Mouse (Mus musculus): Measurements from ENCODE around the gene Rab11b. TPM values are rescaled to one million over a fixed set of nuclear protein-coding genes. Genes with fewer than 3 reads are reported as not detected.

Gene Rab11b
- polyA plus RNA-seq (2015; fragmentation: Nextera tagmentation; extraction: Ambion mirVana) = 107 and 115 TPM in 2 replicates

DNA sequence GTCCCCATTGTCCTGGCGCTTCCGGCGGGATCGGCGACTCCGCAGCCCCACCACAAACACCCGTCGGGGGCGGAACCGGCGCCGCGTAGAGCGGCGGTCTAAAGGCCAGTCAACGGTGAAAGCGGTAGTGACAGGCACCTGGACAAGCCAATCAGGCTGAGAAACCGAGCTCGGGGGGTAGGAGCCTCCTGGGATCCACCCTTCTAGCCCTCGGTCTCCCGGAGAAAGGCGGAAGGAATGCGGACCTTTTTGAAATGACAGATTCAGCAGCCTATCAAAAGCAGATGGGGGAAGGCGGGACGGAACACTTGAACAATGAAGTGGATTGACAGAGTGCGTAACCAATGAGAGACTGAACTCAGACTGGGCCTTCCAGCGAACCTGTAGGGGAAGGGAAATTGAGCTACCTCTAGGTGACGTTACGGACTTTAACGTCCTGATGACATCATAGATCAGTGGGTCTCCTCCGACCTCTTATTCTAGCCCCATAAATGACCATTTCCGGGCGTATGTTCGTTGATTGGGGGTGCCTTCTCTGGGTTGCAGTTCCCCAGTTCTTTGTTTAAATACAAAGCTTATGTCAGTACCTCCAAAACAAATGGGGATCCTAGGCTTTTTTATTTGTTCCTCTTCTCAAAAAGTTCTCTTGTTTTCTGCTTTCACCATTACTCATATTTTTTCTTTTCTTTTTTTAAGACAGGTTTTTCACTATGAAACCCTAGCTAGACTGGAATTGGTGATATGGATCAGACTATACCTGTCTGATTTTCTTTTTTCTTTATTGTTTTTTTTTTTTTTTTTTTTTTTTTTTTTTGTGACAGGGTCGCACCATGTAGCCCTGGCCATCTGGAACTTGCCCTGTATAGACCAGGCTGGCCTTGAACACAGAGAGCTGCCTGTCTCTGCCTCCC lies at the start of gene Rab11b:
Gene Rab11b (minus strand): TSS at position 276 of the 911 bp plus-strand sequence.
- H3K9ac ChIP-seq (ENCODE audit: low read depth, low read length) = peak within 1 kb of the TSS; percentile 98
- peaks cover 40% of the 10 kb centered on the region for H3K4me1 ChIP-seq (ENCODE audit: control insufficient read depth, low read depth, low read length)
- peak within 1 kb of the TSS; percentile 88 for H3K4me3 ChIP-seq (ENCODE audit: low read depth, low read length)
- H3K9me3 ChIP-seq (replicated peaks; ENCODE audit: control insufficient read depth, low read length) = no peaks in the 10 kb centered on the region
- WGBS (ENCODE audit: insufficient replicate concordance) = 3% methylated on average over 35 of the region's 35 CpGs
- H3K36me3 ChIP-seq (ENCODE audit: control insufficient read depth, insufficient read depth) = peaks cover 3% of the 10 kb centered on the region; the same call in 1 of the 2 replicates
- peak within 1 kb of the TSS; percentile 91 for H3K4me2 ChIP-seq (ENCODE audit: low read depth, low read length)
- H3K27ac ChIP-seq (ENCODE audit: low read length) = peak within 1 kb of the TSS; percentile 100
- ATAC-seq (ENCODE audit: low read depth) = peak; percentile 96
- no peaks in the 10 kb centered on the region for H3K27me3 ChIP-seq (ENCODE audit: control insufficient read depth, insufficient read depth, low read depth, low read length)

DNA sequence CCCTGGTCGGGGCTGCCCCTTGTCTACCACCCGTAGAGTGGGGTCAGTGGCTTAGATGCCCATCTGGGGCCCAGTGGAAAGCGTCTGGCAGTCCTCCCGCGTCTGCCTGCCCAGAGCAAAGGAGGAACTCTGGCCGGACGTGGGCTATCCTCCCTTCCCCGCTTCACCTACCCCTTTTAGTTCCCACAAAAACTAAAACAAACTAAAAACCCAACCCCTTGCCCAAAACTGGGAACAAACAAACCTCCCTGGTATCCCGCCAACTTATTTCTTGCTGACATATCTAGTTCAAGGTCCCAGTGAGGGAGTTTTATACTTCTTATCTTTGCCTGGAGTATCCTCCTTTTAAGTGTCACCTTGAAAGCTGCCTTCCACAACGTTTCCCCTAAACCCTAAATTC lies 47.9 kb upstream of the Rab11b start:
- 16% methylated on average over 10 of the region's 10 CpGs for WGBS (ENCODE audit: insufficient replicate concordance)
- H3K4me2 ChIP-seq (ENCODE audit: low read depth, low read length) = no peak overlapping the region
- H3K27ac ChIP-seq (ENCODE audit: low read length) = no peak overlapping the region
- H3K9ac ChIP-seq (ENCODE audit: low read depth, low read length) = no peak overlapping the region
- H3K27me3 ChIP-seq (ENCODE audit: control insufficient read depth, insufficient read depth, low read depth, low read length) = peaks cover 10% of the 10 kb centered on the region
- H3K4me3 ChIP-seq (ENCODE audit: low read depth, low read length) = no peak overlapping the region
- H3K36me3 ChIP-seq (ENCODE audit: control insufficient read depth, insufficient read depth) = no peaks in the 10 kb centered on the region
- ATAC-seq (ENCODE audit: low read depth) = no peak
- peaks cover 11% of the 10 kb centered on the region for H3K4me1 ChIP-seq (ENCODE audit: control insufficient read depth, low read depth, low read length)
- no peaks in the 10 kb centered on the region for H3K9me3 ChIP-seq (replicated peaks; ENCODE audit: control insufficient read depth, low read length)

DNA sequence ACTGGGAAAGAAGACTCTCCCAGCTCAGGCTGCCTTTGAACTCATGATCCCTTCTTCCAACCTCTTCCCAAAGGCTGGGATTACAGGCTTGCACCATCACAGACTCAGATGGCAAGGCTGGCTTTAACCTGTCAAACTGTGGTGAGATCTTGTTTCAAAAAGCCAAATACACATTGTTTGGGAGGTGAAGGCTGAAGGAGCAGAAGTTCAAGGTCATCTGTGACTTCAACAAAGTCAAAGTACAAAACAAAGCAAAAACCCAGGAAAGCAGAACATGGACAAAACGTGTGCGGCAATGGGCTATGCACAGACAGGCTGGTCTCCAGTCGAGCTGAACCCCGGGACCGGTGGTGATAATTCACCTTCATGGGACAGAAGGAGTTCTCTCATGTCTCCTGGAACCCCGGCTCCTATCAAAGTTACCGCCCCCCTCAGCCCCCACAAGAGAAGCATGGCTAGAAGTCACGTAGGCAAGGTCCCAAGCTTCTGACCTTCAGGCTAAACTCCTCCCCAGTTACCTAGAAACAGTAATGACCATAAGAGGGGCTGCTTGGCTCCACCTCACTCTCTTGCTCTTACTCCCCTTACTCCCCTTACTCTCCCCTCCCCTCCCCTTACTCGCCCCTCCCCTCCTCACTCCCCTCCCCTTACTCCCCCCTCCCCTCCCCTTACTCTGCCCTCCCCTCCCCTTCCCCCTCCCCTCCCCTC lies 47.0 kb upstream of the Rab11b start:
- no peak for ATAC-seq (ENCODE audit: low read depth)
- Histone ChIP-seq H3K36me3 (ENCODE audit: control insufficient read depth, insufficient read depth) (no peaks in the 10 kb centered on the region), H3K4me1 (ENCODE audit: control insufficient read depth, low read depth, low read length) (peaks cover 11% of the 10 kb centered on the region), H3K4me2 (ENCODE audit: low read depth, low read length) (no peak overlapping the region), H3K27me3 (ENCODE audit: control insufficient read depth, insufficient read depth, low read depth, low read length) (peaks cover 10% of the 10 kb centered on the region), H3K9me3 (replicated peaks; ENCODE audit: control insufficient read depth, low read length) (no peaks in the 10 kb centered on the region), H3K27ac (ENCODE audit: low read length) (0 out of 2 replicates have a peak overlapping the region, but pooled peaks have one; percentile 30), H3K9ac (ENCODE audit: low read depth, low read length) (no peak overlapping the region), H3K4me3 (ENCODE audit: low read depth, low read length) (no peak overlapping the region)
- WGBS (ENCODE audit: insufficient replicate concordance) = 45% methylated on average over 9 of the region's 9 CpGs

DNA sequence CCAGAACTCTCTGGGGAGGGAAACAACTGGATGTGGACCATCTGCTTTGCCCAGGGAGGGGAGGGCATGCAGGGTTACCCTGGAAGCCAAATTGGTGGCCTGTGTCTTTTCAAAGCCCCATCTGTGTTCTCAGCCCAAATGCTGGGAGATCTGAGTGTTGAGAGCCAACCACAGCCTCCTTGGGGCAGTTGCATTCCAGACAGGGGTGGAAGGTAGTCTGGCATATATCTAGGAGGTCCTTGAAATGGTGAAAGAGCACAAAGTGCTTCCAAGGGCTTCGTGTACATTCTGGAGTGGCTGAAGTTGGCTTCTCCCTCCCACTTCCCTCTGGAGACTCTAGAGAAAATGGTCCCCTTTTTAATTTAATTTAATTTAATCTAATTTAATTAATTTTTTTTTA lies 44.4 kb upstream of the Rab11b start:
- Histone ChIP-seq H3K4me3 (ENCODE audit: low read depth, low read length) (no peak overlapping the region), H3K4me2 (ENCODE audit: low read depth, low read length) (no peak overlapping the region), H3K9ac (ENCODE audit: low read depth, low read length) (no peak overlapping the region), H3K36me3 (ENCODE audit: control insufficient read depth, insufficient read depth) (no peaks in the 10 kb centered on the region), H3K27me3 (ENCODE audit: control insufficient read depth, insufficient read depth, low read depth, low read length) (no peaks in the 10 kb centered on the region), H3K27ac (ENCODE audit: low read length) (no peak overlapping the region), H3K9me3 (replicated peaks; ENCODE audit: control insufficient read depth, low read length) (no peaks in the 10 kb centered on the region), H3K4me1 (ENCODE audit: control insufficient read depth, low read depth, low read length) (peaks cover 5% of the 10 kb centered on the region; the same call in 1 of the 2 replicates)
- no peak for ATAC-seq (ENCODE audit: low read depth)
- 57% methylated on average over 1 of the region's 1 CpGs for WGBS (ENCODE audit: insufficient replicate concordance)

DNA sequence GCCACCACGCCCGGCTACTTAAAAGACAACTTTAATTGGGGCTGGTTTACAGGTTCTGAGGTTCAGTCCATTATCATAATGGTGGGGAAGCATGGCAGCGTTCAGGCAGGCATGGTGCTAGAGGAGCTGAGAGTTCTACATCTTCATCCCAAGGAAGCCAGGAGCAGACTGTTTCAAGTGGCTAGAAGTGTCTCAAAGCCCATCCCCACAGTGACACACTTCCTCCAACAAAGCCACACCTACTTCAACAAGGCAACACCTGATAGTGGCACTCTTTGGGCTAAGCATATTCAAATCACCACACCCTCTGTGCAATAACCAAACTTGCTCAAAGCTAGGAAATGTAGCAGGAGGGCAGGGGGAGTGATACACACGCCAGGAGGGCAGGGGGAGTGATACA lies 43.9 kb upstream of the Rab11b start:
- Histone ChIP-seq H3K27ac (ENCODE audit: low read length) (no peak overlapping the region), H3K9me3 (replicated peaks; ENCODE audit: control insufficient read depth, low read length) (no peaks in the 10 kb centered on the region), H3K36me3 (ENCODE audit: control insufficient read depth, insufficient read depth) (no peaks in the 10 kb centered on the region), H3K4me1 (ENCODE audit: control insufficient read depth, low read depth, low read length) (peaks cover 5% of the 10 kb centered on the region; the same call in 1 of the 2 replicates), H3K9ac (ENCODE audit: low read depth, low read length) (no peak overlapping the region), H3K4me2 (ENCODE audit: low read depth, low read length) (no peak overlapping the region), H3K27me3 (ENCODE audit: control insufficient read depth, insufficient read depth, low read depth, low read length) (no peaks in the 10 kb centered on the region), H3K4me3 (ENCODE audit: low read depth, low read length) (no peak overlapping the region)
- ATAC-seq (ENCODE audit: low read depth) = no peak
- WGBS (ENCODE audit: insufficient replicate concordance) = 50% methylated on average over 4 of the region's 4 CpGs

DNA sequence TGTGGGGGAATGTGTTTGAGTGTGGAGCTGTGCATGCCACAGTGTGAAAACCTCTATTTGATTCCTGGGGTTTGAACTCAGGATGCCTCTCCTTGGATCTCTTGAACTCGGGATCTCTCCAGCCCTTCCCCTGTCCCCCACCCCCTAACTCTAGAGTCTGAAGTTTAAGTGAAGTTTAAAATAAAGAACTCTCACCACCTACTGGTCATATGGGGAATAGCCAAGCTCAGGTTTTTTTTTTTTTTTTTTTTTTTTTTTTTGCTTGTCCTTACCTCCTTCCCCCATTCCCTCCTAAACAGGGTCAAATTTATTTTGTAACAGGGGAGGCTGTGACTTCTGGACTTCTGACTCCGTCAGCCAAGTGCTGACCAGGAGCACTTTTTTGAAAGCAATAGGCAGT lies 41.9 kb upstream of the Rab11b start:
- Histone ChIP-seq H3K4me3 (ENCODE audit: low read depth, low read length) (no peak overlapping the region), H3K27ac (ENCODE audit: low read length) (no peak overlapping the region), H3K9ac (ENCODE audit: low read depth, low read length) (no peak overlapping the region), H3K9me3 (replicated peaks; ENCODE audit: control insufficient read depth, low read length) (no peaks in the 10 kb centered on the region), H3K36me3 (ENCODE audit: control insufficient read depth, insufficient read depth) (no peaks in the 10 kb centered on the region), H3K4me2 (ENCODE audit: low read depth, low read length) (no peak overlapping the region), H3K4me1 (ENCODE audit: control insufficient read depth, low read depth, low read length) (peaks cover 5% of the 10 kb centered on the region; the same call in 1 of the 2 replicates), H3K27me3 (ENCODE audit: control insufficient read depth, insufficient read depth, low read depth, low read length) (no peaks in the 10 kb centered on the region)
- WGBS (ENCODE audit: insufficient replicate concordance) = 1% methylated on average over 2 of the region's 2 CpGs
- no peak for ATAC-seq (ENCODE audit: low read depth)

DNA sequence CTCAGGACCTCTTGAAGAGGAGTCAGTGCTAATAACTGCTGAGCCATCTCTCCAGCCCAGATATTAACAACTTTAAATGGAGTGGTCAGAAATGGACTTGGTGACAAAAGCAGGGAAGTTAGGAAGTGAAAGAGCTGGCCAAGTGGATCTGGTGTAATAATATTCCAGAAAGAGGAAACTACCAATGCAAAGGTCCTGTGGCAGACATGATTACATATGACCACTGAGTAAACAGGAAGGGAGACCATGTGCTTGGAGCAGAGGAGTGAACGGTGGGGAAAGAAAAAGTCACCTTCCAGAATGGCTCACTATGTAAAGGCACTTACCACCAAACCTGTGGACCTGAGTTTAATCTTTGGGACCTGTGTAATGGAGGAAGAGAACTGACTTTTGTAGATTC lies 38.9 kb upstream of the Rab11b start:
- H3K27me3 ChIP-seq (ENCODE audit: control insufficient read depth, insufficient read depth, low read depth, low read length) = no peaks in the 10 kb centered on the region
- H3K4me2 ChIP-seq (ENCODE audit: low read depth, low read length) = no peak overlapping the region
- 20% methylated on average over 1 of the region's 1 CpGs for WGBS (ENCODE audit: insufficient replicate concordance)

DNA sequence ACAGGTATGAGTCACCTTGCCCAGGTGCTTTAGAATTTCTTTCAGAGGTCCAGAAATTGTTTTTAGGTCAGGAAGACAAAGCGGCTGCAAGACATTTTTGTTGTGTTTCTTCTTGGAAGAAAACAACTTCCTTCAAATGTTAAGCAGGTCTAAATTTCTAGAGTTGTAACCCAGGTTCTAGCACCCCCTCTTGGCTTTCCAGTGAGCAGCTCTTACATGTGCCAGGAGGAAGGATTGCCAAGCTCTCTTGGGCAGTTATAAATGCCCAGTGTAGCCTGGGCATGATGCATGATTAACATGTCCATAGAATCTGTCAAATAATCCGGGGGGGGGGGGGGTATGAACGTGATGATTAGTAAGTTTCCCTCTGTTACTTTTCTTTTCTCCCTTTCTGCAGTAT lies 38.0 kb upstream of the Rab11b start:
- 37% methylated on average over 3 of the region's 3 CpGs for WGBS (ENCODE audit: insufficient replicate concordance)
- Histone ChIP-seq H3K4me3 (ENCODE audit: low read depth, low read length) (no peak overlapping the region), H3K4me1 (ENCODE audit: control insufficient read depth, low read depth, low read length) (peaks cover 2% of the 10 kb centered on the region; the same call in 1 of the 2 replicates), H3K27ac (ENCODE audit: low read length) (no peak overlapping the region), H3K9ac (ENCODE audit: low read depth, low read length) (no peak overlapping the region), H3K36me3 (ENCODE audit: control insufficient read depth, insufficient read depth) (no peaks in the 10 kb centered on the region), H3K4me2 (ENCODE audit: low read depth, low read length) (no peak overlapping the region), H3K27me3 (ENCODE audit: control insufficient read depth, insufficient read depth, low read depth, low read length) (no peaks in the 10 kb centered on the region), H3K9me3 (replicated peaks; ENCODE audit: control insufficient read depth, low read length) (no peaks in the 10 kb centered on the region)
- ATAC-seq (ENCODE audit: low read depth) = no peak

More for the DNA sequence above, 38.9 kb upstream of the Rab11b start:
- Histone ChIP-seq H3K9me3 (replicated peaks; ENCODE audit: control insufficient read depth, low read length) (no peaks in the 10 kb centered on the region), H3K9ac (ENCODE audit: low read depth, low read length) (no peak overlapping the region), H3K36me3 (ENCODE audit: control insufficient read depth, insufficient read depth) (no peaks in the 10 kb centered on the region), H3K27ac (ENCODE audit: low read length) (no peak overlapping the region), H3K4me1 (ENCODE audit: control insufficient read depth, low read depth, low read length) (peaks cover 3% of the 10 kb centered on the region; the same call in 1 of the 2 replicates), H3K4me3 (ENCODE audit: low read depth, low read length) (no peak overlapping the region)
- no peak for ATAC-seq (ENCODE audit: low read depth)
